In genomic region chr14:73142896-73143709, GRCm38 (mm10) we compare ENCODE assay signal across 8 mouse cellular contexts. TPM values are rescaled to one million over a fixed set of nuclear protein-coding genes. Genes with fewer than 3 reads are reported as not detected.
DNase-seq lines count a peak whose midpoint lies in the region; ATAC-seq and TF ChIP-seq lines count a peak whose summit lies in the region.

No protein-coding gene starts in this region.

- H3K4me2 ChIP-seq in hindbrain, embryonic 15.5 days: peak overlapping the region; percentile 70

- H3K4me1 ChIP-seq in hindbrain, embryonic 15.5 days (replicated peaks): peaks cover 24% of the 10 kb centered on the region

- intact Hi-C loops in left cerebral cortex, adult 2 months (cut with DNase I): no loop called here

- peak; percentile 83 for DNase-seq in R1 (ENCODE audit: low read depth, low spot score)
- DNase-seq in cerebellum, postnatal 10 days: peak; percentile 90 to 92
- peak; percentile 79 to 81 for DNase-seq in frontal cortex, postnatal 36 days (ENCODE audit: low spot score in 2 of 2)
- DNase-seq in left cerebral cortex, adult 2 months (ENCODE audit: extremely low spot score in 1 of 2, low spot score in 2 of 2): peak; percentile 74 to 83
- DNase-seq in retina, postnatal 7 days (ENCODE audit: low read depth, low spot score): peak; percentile 68
- DNase-seq in urinary bladder, adult 18-20 months (ENCODE audit: low spot score in 2 of 2): peak; percentile 75 to 79

- ATAC-seq in hindbrain, embryonic 15.5 days (ENCODE audit: low FRiP score, low read depth): peak; percentile 95

- H3K4me3 ChIP-seq in hindbrain, embryonic 15.5 days: peak overlapping the region; percentile 62
- peak overlapping the region; percentile 90 for H3K4me3 ChIP-seq in left cerebral cortex, adult 2 months
- peak overlapping the region; percentile 46 for H3K4me3 ChIP-seq in macrophage (ENCODE audit: inconsistent target)

- H3K36me3 ChIP-seq in hindbrain, embryonic 15.5 days: no peaks in the 10 kb centered on the region
- no peaks in the 10 kb centered on the region; the same call in 1 of the 2 replicates for H3K36me3 ChIP-seq in macrophage (ENCODE audit: inconsistent target)

- no peak; the same call in 1 of the 2 replicates for TF ChIP-seq CTCF in left cerebral cortex, adult 2 months (IDR thresholded peaks at IDR 0.05)

- H3K27ac ChIP-seq in hindbrain, embryonic 15.5 days (replicated peaks): peak overlapping the region; percentile 94
- peak overlapping the region; percentile 99 for H3K27ac ChIP-seq in left cerebral cortex, adult 2 months
- peak overlapping the region; percentile 88 for H3K27ac ChIP-seq in macrophage

- H3K79me2 ChIP-seq in macrophage (ENCODE audit: inconsistent target): peaks cover 88% of the 10 kb centered on the region

- H3K9me3 ChIP-seq in hindbrain, embryonic 15.5 days: no peaks in the 10 kb centered on the region

- H3K9ac ChIP-seq in hindbrain, embryonic 15.5 days: peak overlapping the region; percentile 88

- no peaks in the 10 kb centered on the region for H3K27me3 ChIP-seq in hindbrain, embryonic 15.5 days

- under 1% methylated on average over 81 of the region's 88 CpGs for WGBS in hindbrain, embryonic 15.5 days
- under 1% methylated on average over 77 of the region's 88 CpGs for WGBS in macrophage (ENCODE audit: missing documents)

RNA-seq across cellular contexts. Expression of gene Rcbtb2, which starts 20.3 kb away (rescaled TPM):
- 64.4 and 66.8 TPM in 2 replicates for polyA plus RNA-seq in hindbrain, embryonic 15.5 days (2015; fragmentation: Nextera tagmentation; extraction: Ambion mirVana)
- 10 to 100 TPM; 19.1 to 20.6 TPM for total RNA-seq in left cerebral cortex, adult 2 months (2021)
- 100 to 1,000 TPM in 9 of 26 experiments, 10 to 100 TPM in 17; 10.1 to 399 (median 78.4) TPM for total RNA-seq in macrophage (2018; cell fraction: chromatin; rRNA removed)
- 100 to 1,000 TPM in 13 of 26 experiments, 10 to 100 TPM in 13; 30.9 to 230 (median 97.0) TPM for total RNA-seq in macrophage (2018; cell fraction: cytosol; rRNA removed)
- total RNA-seq in macrophage (2018; cell fraction: nucleus; rRNA removed): 100 to 1,000 TPM in 8 of 26 experiments, 10 to 100 TPM in 18; 16.4 to 314 (median 54.6) TPM
- polyA plus RNA-seq in macrophage (2018): 214 to 549 TPM (median 282 TPM) in 3 replicates

Comparison
In these comparisons a context has a peak if more than half of its experiments do, and no peak if none do; other contexts are left out.
1. Peak in every context shown above with its lines: DNase-seq, ATAC-seq, H3K4me3 ChIP-seq and H3K27ac ChIP-seq.